Mouse (Mus musculus): ENCODE data around the gene Hsd17b11. TPM values are rescaled to one million over a fixed set of nuclear protein-coding genes. Genes with fewer than 3 reads are reported as not detected.

Gene Hsd17b11
- polyA plus RNA-seq, 1 experiment = 0.02 TPM

DNA sequence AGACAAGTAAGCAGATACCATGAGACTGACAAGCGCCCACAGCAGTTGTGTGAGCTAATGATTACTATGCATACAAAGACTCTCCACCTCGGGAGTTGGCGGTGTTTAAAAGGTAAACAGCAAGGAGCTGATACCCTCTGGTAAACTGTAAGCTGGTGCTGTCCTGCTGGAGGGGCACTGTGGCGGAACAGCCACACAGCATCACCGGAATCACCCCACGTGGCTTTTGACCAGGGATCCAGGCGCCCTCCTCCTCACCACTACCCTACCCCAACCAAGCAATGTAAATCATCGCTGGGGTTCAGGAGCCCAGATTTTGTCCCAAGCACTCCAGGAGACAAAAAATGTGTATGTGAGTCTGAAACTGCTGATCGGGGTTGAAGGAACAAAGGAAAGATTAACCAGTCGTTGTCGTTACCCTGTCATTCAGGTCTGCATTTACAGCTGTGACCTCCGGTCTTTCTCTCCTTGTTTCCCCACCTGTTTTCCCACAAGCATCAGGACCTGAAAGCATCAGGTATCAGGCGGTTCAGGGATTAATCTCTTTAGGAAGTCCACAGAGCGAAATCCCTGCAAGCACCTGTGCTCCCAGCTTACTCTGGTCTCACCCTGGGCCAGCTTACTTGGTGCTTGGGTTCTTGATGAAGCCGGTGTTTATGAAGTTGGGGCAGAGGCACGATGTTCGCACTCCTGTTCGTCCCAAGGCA, 19.0 kb downstream of the Hsd17b11 start:
- Histone ChIP-seq H3K4me1 (ENCODE audit: control insufficient read depth) (peaks cover 2% of the 10 kb centered on the region; the same call in 1 of the 2 replicates), H3K4me3 (replicated peaks) (no peak overlapping the region), H3K27me3 (ENCODE audit: control insufficient read depth) (no peaks in the 10 kb centered on the region)

DNA sequence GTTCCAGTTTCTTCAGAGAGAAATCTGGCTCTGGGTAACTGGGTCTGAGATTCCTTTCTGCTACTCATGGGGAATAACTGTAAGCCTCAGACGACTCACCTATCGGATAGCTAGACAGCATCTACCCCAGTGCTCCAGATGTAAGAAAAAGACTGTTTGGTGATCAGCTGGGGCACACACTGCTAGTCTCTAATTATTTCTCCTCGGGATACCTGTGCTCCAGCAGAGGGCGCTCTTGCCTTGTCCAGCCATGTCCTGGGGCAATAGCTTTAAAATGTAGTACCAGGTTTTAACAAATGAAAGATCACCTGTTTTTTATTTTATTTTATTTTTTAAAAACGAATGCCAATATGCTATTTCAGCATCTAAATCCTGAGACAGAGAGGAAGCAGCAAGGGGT, 22.0 kb downstream of the Hsd17b11 start:
- Histone ChIP-seq H3K4me1 (ENCODE audit: control insufficient read depth) (peaks cover 15% of the 10 kb centered on the region), H3K27me3 (ENCODE audit: control insufficient read depth) (no peaks in the 10 kb centered on the region), H3K36me3 (ENCODE audit: control insufficient read depth) (no peaks in the 10 kb centered on the region; the same call in 1 of the 2 replicates), H3K9me3 (ENCODE audit: control insufficient read depth, low read length) (no peaks in the 10 kb centered on the region), H3K4me3 (replicated peaks) (no peak overlapping the region)
- TF ChIP-seq GATA1 (IDR thresholded peaks at IDR 0.05; ENCODE audit: low read length) (no peak), TAL1 (IDR thresholded peaks at IDR 0.05; ENCODE audit: low read length) (no peak)

More for the DNA sequence above, 19.0 kb downstream of the Hsd17b11 start:
- H3K36me3 ChIP-seq (ENCODE audit: control insufficient read depth) = no peaks in the 10 kb centered on the region
- TF ChIP-seq GATA1 (IDR thresholded peaks at IDR 0.05; ENCODE audit: low read length) = no peak
- H3K9me3 ChIP-seq (ENCODE audit: control insufficient read depth, low read length) = no peaks in the 10 kb centered on the region

DNA sequence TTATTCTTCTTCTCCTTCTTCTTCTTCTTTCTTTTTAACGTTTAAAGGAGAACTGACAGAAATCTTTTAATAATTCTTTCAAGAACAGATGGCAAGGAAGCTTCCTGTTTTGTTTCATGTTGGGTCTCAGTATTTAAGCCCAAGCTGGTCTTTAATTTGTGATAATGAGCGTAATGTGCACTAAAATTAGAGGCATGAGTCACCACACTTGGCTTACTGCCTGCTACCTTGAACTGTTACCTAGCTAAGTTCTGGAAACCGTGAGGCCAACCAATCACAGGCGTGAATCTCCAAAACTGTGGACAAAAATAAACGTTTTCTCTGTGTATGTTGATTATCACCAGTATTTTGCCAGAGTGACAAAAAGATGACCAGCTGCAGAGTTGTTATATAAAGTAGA, 23.0 kb downstream of the Hsd17b11 start:
- no peaks in the 10 kb centered on the region for H3K9me3 ChIP-seq (ENCODE audit: control insufficient read depth, low read length)
- no peaks in the 10 kb centered on the region for H3K27me3 ChIP-seq (ENCODE audit: control insufficient read depth)
- peaks cover 21% of the 10 kb centered on the region for H3K4me1 ChIP-seq (ENCODE audit: control insufficient read depth)
- no peak for TF ChIP-seq TAL1 (IDR thresholded peaks at IDR 0.05; ENCODE audit: low read length)
- no peak for TF ChIP-seq GATA1 (IDR thresholded peaks at IDR 0.05; ENCODE audit: low read length)
- H3K4me3 ChIP-seq (replicated peaks) = no peak overlapping the region
- no peaks in the 10 kb centered on the region; the same call in 1 of the 2 replicates for H3K36me3 ChIP-seq (ENCODE audit: control insufficient read depth)

- Histone ChIP-seq H3K36me3 (ENCODE audit: control insufficient read depth) (no peaks in the 10 kb centered on the region; the same call in 1 of the 2 replicates), H3K27me3 (ENCODE audit: control insufficient read depth) (no peaks in the 10 kb centered on the region), H3K9me3 (ENCODE audit: control insufficient read depth, low read length) (no peaks in the 10 kb centered on the region), H3K4me3 (replicated peaks) (no peak overlapping the region), H3K4me1 (ENCODE audit: control insufficient read depth) (peaks cover 23% of the 10 kb centered on the region)
- TF ChIP-seq TAL1 (IDR thresholded peaks at IDR 0.05; ENCODE audit: low read length) (no peak), GATA1 (IDR thresholded peaks at IDR 0.05; ENCODE audit: low read length) (no peak)
These were observed 26.5 kb downstream of the Hsd17b11 start for GRCm38 (mm10) chr5:103995181-103995580.

DNA sequence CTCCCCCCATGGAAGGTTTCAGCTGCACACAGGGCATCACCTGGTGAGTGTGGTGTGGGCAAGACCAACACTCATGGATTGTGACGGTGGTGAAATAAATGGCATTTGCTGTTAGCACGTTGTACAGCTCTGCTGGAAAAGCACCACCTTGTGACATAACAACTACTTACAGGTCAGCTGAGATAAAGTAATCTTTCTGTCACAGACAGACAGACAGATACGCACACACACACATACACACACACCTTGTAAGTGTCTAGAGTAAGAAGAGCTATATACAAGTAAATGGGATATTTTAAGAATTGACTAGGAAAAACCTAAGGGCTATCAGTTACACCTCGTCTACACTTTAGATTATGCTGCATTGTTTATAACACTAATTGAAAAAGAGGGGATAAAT, 27.1 kb downstream of the Hsd17b11 start:
- TF ChIP-seq GATA1 (IDR thresholded peaks at IDR 0.05; ENCODE audit: low read length) (no peak), TAL1 (IDR thresholded peaks at IDR 0.05; ENCODE audit: low read length) (no peak)
- Histone ChIP-seq H3K4me3 (replicated peaks) (no peak overlapping the region), H3K9me3 (ENCODE audit: control insufficient read depth, low read length) (no peaks in the 10 kb centered on the region), H3K4me1 (ENCODE audit: control insufficient read depth) (peaks cover 23% of the 10 kb centered on the region), H3K36me3 (ENCODE audit: control insufficient read depth) (no peaks in the 10 kb centered on the region; the same call in 1 of the 2 replicates), H3K27me3 (ENCODE audit: control insufficient read depth) (no peaks in the 10 kb centered on the region)

DNA sequence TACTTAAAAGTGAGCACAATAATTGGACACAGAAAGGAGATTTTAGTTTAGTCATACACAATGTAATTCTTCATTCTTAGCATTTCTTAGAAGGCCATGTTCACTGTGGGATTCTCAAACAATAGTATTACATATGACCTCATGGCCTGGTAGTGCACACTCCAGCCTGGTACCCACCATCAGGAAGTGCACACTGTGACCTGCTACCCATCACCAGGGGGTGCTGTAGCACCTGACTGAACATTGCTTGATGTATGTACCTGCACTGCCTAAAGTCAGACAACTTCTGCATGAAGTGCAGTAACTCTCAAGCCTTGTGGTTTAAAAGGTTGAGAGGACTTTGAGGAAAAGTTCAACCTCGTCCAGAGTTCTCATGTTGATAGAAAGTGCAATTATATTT, 28.1 kb downstream of the Hsd17b11 start:
- Histone ChIP-seq H3K4me3 (replicated peaks) (no peak overlapping the region), H3K36me3 (ENCODE audit: control insufficient read depth) (no peaks in the 10 kb centered on the region; the same call in 1 of the 2 replicates), H3K27me3 (ENCODE audit: control insufficient read depth) (no peaks in the 10 kb centered on the region), H3K9me3 (ENCODE audit: control insufficient read depth, low read length) (no peaks in the 10 kb centered on the region), H3K4me1 (ENCODE audit: control insufficient read depth) (peaks cover 23% of the 10 kb centered on the region)
- TF ChIP-seq TAL1 (IDR thresholded peaks at IDR 0.05; ENCODE audit: low read length) (no peak), GATA1 (IDR thresholded peaks at IDR 0.05; ENCODE audit: low read length) (no peak)

GRCm38 (mm10) chr5:103992831-103993230, 28.9 kb downstream of the Hsd17b11 start:
- peaks cover 23% of the 10 kb centered on the region for H3K4me1 ChIP-seq (ENCODE audit: control insufficient read depth)
- H3K36me3 ChIP-seq (ENCODE audit: control insufficient read depth) = no peaks in the 10 kb centered on the region; the same call in 1 of the 2 replicates
- no peak overlapping the region for H3K4me3 ChIP-seq (replicated peaks)
- TF ChIP-seq GATA1 (IDR thresholded peaks at IDR 0.05; ENCODE audit: low read length) (no peak), TAL1 (IDR thresholded peaks at IDR 0.05; ENCODE audit: low read length) (no peak)
- H3K9me3 ChIP-seq (ENCODE audit: control insufficient read depth, low read length) = no peaks in the 10 kb centered on the region
- H3K27me3 ChIP-seq (ENCODE audit: control insufficient read depth) = no peaks in the 10 kb centered on the region

DNA sequence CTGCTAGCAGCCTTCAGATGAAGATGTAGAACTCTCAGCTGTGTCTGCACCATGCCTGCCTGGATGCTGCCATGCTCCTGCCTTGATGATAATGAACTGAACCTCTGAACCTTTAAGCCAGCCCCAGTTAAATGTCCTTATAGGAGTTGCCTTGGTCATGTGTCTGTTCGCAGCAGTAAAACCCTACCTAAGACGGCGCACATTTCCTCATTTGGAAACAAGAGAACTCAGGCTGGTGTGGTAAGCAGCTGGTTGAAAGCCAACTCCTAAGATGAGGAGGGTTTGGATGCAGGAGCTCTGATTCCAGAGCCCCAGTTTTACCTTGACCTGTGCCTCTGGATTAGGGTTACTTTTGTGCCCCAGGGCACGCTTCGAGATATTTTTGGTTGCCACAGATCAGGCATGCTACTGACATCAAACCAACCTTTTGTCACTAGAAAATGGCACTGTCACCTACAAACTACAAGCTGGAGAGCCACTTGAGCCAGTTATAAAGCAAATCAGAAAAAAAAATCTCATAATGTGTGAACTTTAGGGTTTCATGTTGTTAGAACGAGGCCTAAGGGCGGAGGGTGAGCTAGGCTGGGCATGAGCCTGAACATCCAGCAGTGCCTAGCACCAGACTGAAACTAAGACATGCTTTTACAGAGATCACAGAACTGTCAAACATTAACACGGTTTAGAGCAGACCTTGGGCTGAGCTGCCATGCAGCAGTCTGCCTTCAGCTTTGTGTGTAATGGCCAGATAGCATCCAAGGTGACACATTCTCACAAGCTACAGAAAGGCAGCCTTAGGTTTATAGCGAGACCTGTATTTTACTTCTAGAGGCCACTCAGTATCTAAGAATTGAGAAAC, 40.8 kb downstream of the Hsd17b11 start:
- Histone ChIP-seq H3K9me3 (ENCODE audit: control insufficient read depth, low read length) (no peaks in the 10 kb centered on the region), H3K27me3 (ENCODE audit: control insufficient read depth) (no peaks in the 10 kb centered on the region), H3K4me3 (replicated peaks) (no peak overlapping the region), H3K36me3 (ENCODE audit: control insufficient read depth) (no peaks in the 10 kb centered on the region), H3K4me1 (ENCODE audit: control insufficient read depth) (no peaks in the 10 kb centered on the region)
- TF ChIP-seq GATA1 (IDR thresholded peaks at IDR 0.05; ENCODE audit: low read length) (no peak), TAL1 (IDR thresholded peaks at IDR 0.05; ENCODE audit: low read length) (no peak)

GRCm38 (mm10) chr5:103977907-103978570, 43.7 kb downstream of the Hsd17b11 start:
- no peaks in the 10 kb centered on the region for H3K36me3 ChIP-seq (ENCODE audit: control insufficient read depth)
- no peaks in the 10 kb centered on the region for H3K9me3 ChIP-seq (ENCODE audit: control insufficient read depth, low read length)
- no peak for TF ChIP-seq GATA1 (IDR thresholded peaks at IDR 0.05; ENCODE audit: low read length)
- no peak for TF ChIP-seq TAL1 (IDR thresholded peaks at IDR 0.05; ENCODE audit: low read length)
- H3K4me3 ChIP-seq (replicated peaks) = no peak overlapping the region
- H3K27me3 ChIP-seq (ENCODE audit: control insufficient read depth) = peaks cover 5% of the 10 kb centered on the region
- H3K4me1 ChIP-seq (ENCODE audit: control insufficient read depth) = no peaks in the 10 kb centered on the region
